Mouse (Mus musculus): ENCODE measurements around the gene Snx11. TPM values are rescaled to one million over a fixed set of nuclear protein-coding genes. Genes with fewer than 3 reads are reported as not detected.
"Not testable (repeated sequence)": the region's sequence is repeated elsewhere in the genome, so short reads cannot be mapped to it uniquely, and the experiment has no call there.

Gene Snx11
- total RNA-seq (2022), result 10 to 100 TPM in 3 of 4 experiments, 1 to 10 TPM in 1; 7.7 to 12.0 (median 11.0) TPM

DNA sequence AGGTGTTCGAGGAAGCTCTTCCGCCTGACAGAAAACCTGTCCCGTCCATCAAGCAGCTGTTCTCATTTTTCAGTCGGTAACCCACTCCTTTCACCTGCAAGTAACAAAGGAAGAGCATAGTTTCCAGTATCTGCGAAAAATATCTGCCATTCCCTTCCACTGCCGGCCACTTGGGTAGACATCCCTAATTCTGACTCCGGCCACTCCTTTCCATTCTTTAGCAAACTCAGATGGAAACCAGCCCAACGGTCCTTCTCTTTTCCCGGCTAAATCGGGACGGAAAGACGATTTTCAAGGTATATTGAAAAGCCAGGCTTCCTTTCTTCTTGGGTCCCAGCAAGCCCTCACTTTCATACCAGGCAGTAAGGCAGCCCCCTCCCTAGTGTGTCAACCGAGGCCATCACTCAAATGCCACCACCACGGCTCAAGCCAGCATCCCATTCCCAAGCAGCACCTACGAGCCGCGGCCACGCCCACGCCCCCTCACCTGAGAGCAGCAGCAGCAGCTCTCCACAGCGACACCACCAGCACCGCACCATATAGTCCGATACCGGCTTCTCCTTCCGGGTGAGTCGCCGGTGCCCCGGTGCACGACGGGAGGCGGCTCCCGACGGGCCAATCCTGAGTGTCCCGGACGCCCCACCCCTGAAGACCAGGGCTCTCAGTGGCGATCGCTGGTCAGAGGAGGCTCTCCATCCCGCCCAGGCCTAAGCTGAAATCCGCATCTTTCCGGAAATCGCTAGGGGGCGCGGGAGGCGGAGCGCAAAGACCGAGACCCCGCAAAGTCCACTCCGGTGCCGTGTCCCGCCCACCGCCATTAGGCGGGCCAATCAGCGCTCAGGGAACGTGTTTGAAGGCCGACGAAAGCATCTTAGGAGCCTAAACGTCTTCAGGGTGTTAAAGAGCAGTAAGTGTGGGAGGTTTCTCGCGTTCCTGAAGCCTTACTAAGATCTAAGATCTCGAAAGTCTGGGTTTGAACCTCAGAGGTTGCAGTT, at the start of gene Snx11:
Gene Snx11, minus strand, starts transcription at position 592 of the 995 bp plus-strand sequence.
- DNase-seq (ENCODE audit: low spot score in 2 of 2), result peak; percentile 99

DNA sequence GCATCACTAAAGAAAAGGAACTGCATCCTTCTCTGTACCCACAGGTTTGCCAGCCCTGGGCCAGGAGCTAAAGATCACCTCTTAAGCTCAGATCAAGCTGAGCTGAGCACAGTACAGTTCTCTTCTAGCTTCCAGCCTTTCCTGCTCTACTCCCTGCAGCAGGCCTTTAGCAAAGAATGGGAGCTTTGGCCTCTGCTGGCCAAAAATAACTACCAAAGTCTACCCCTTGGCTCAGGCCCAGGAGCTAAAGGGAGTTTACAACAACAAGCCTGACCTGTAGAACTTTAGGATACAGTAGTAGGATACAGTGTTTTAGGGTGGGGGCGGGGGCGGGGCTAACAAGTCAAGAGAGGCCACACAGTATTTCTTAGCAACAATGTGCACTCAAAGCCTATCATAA, 49.1 kb upstream of the Snx11 start:
- DNase-seq (ENCODE audit: low spot score in 2 of 2), result peak in 1 of 2 experiments; percentile 24

DNA sequence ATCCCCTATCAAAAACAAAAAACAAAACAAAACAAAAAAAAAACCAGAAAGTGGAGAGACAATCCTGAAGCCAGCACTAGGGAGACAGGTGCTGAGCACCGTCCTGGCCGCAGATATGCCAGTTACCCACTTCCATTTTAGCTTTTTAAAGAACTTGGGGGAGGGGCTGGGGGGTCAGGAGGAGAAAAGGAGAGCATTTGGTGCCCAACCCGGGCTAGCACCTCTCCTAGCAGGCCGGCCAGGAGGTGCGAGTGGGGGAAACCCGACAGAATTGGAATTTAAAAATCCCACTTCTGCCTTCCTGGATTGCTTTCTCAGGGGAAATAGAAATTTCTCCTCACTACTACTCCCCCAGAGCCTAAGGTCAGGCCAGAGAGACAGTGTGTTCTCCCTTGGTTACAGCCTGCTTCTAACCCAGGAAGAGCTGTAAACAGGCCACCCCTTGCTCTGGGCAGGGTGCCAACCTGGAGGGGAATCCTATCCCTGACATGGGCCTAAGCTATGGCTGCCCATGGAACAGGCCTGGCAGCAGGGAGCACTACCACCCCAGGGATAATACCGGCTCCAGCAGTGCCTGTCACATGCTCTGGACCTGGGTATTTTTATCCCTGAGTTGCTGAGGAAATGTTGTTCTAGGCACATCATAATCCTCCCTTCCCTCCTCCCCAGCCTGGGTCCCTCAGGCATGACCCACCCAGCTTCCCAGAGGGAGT, 47.6 kb upstream of the Snx11 start:
- DNase-seq (ENCODE audit: low spot score in 2 of 2), result peak; percentile 85 to 88

DNA sequence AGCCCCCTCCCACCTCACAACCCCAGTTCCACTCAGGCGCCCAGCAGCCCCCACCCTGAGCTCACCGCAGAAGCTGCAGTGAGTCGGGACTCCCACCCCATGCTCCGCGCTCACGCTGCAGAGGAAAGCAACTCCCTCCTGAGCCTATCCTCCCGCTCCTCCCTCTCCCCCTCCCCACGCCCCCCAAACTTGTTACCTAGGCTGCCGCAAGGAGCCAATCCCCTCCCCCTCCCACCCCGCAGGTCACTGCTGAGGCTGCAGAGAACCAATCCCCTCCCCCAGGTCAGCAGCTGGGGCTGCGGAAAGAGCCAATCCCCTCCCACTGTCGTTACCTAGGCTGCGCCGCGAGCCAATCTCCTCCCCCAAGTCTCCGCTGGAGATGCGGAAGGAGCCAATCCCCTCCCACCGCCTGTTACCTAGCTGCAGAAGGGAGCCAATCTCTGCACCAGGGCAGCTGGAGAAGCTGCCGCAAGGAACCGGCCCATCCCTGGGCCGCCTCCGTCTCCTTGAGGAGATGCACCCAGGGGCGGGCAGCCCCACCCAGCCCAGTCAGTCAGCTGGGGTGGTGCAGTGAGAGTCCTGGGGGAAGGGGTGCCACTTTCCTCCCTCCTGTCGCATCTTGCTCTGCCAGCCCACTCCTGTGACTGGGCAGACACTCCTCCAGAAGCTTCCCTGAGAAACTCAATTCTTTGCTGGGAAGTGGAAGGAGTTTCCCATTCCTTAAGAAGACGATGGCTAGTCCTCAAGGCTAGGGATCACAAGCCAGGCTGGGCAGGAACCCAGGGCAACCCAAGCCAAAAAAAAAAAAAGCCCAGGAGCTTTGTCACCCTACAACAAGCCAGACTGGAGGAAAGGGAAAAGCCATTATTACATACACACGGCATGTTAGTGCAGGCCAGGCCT, 46.8 kb upstream of the Snx11 start:
- peak; percentile 80 to 90 for DNase-seq (ENCODE audit: low spot score in 2 of 2)

DNA sequence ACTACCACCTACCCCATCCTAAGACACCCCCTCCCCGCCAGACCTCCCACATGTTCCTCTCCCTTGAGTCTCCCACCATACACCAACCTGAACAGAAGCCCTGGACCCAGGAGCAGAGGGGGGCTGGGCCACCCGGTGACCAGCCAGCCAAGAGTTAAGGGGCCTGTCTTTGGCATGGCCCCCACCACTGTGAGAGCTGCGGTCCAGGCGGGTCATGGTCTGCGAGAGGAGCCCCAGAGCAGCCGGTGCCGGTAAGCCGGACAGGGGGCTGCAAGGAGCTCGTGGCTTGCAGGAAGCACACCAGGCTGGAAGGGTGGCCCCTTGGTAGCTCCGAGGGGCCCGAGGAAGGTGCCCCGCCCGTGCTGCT, 46.1 kb upstream of the Snx11 start:
- DNase-seq (ENCODE audit: low spot score in 2 of 2), result peak in 1 of 2 experiments; percentile 24

DNA sequence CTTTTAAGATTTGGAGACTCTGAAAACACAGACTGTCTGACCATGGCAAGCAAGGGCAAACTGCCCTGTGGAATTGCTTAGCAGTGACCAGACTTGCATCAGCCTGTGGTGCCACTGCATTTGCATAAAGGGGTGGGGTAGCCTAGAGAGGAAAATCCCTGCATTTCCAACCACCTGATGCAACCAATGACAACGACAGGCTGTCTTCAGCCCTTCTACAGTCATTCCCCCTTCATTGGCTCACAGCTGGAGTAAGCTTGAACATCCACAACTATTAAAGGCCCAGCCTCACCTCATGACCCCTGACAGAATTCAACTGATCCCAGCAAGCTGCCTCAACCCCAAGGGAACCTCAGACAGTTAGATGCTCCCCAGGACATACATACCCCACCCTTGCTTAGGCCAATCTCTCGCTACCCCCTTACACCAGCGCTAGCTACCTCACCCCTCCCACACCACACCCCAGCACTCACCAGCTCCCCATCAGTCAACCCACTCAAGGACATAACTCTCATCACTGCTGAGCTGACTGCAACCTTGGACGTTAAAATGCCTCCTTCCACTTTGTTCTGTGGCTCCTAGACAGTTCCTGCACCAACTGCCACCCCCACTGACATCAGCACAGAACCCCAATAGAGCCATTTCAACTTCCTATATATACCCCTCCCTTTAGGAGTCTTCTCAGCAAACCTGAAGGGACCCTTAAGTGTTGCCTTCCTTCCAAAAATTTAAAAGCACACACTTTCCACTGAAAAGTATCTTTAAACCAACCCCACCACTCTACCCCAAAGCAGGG, 45.5 kb upstream of the Snx11 start:
- DNase-seq (ENCODE audit: low spot score in 2 of 2), result no peak

DNA sequence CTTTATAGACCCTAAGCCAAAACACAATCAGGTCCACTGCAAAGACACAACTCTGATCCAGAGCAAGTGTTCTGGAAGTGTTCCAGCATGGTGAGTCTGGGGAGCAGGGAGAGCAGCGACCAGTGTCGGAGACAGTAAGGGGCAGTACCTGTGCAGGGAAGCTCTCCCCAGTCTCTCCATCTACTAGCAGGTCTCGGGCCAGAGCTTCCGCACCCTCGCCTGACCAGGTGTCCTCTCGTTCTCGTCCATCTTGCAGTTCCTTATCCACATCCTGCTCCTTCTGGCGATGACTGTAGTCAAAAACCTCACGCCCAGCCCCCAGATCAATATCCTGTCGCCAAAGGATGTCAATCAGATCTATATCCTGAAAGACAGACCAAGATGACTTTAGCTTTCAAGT, 44.6 kb upstream of the Snx11 start:
- no peak for DNase-seq (ENCODE audit: low spot score in 2 of 2)

DNA sequence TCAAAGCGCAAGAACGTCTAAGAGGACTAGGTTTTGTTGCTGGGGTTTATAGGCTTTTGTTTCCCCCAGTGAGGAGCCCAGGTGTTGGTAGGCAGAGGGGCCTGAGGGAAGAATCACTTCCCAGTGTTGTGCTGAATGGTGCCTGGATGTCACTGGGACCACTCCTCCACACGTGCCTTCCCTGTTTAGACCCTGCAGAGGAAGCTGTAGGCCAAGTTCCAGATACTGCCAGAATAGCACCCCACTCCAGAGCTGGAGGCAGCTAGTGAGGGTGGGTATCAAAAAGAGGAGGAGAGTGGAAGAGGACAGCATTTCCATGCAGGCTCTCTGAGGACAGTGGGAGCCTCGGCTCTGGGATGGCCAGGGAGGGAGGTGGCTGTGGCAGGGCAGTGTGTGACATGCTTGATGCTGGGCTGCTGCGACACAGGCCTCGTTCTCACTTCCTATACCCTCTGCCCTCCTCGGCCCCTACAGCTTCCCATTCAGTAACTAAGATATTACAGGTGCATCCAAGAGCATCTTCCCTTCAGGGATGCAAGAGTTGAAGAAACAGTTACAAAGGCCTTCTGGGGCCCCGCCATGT, 40.9 kb upstream of the Snx11 start:
- DNase-seq (ENCODE audit: low spot score in 2 of 2), result no peak

DNA sequence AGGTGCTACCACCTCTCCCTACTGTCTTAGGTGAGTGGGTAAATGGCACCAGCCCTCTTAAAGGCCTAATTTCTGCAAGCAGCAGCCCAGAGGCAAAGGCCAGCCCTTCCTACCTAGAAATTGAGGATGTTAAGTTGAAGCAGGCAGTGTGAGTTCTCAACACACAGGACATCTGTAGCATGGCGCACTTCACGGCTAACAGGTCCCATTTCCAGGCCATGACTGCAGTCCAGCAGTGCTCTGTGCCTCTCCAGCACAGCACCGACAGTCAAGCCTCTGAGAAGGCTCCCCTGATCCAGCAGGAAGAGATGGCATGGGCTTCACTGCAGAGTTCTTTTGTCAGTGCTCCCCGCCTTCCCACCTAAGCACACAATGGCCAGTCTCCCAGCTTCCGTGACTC, 39.6 kb upstream of the Snx11 start:
- no peak for DNase-seq (ENCODE audit: low spot score in 2 of 2)

DNA sequence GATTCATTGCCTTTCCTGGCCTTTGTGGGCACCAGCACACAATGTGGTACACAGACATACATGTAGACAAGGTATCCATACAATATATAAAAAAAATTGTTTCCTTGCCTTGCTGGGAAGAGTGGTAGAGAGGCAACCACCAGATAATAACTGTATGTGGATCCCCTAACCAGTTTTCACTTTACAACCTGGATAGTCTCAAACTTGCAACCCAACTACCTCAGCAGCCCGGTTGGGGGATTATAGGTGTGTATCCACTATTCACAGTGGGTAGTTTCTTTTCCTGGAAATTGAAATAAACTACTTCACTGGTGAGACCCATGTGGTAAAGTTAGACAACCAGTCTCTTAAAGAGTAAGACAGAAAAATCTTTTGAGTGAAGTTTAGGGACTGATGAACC, 39.1 kb upstream of the Snx11 start:
- no peak for DNase-seq (ENCODE audit: low spot score in 2 of 2)

DNA sequence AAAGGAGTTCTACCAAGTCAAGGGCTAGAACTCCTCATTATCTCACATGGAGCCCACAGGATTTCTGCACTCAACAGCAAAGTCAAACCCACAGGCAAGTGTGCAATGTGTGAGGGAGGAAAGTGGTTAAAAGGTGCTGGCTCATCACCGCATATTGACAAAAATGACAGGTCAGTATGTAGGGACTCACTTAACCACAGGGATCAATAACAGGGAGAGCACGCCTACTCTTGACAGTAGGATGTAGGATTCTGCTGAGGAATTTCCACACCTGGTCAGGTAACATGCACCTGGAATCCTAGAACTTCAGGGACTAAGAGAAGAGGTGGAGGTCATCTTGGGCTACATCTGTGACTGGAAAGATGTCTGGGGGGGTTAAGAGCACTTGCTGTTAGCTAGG, 38.5 kb upstream of the Snx11 start:
- DNase-seq (ENCODE audit: low spot score in 2 of 2), result no peak

DNA sequence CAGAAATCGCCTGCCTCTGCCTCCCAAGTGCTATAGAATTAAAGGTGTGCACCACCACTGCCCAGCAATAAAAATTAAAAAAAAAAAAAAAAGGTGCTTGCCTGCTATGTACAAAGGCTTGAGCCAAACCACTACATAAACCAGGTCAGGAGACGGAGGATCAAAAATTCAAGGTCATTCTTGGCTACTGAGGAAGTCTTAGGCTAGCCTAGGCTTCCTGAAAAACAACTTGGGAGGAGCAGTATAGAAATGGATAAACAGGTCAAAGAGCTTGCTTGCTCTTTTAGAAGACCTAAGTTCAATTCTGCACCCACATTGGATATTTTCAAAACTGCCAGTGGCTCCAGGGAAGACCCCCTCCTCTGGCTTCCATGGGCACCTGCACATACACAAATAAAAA, 37.1 kb upstream of the Snx11 start:
- DNase-seq (ENCODE audit: low spot score in 2 of 2), result no peak

DNA sequence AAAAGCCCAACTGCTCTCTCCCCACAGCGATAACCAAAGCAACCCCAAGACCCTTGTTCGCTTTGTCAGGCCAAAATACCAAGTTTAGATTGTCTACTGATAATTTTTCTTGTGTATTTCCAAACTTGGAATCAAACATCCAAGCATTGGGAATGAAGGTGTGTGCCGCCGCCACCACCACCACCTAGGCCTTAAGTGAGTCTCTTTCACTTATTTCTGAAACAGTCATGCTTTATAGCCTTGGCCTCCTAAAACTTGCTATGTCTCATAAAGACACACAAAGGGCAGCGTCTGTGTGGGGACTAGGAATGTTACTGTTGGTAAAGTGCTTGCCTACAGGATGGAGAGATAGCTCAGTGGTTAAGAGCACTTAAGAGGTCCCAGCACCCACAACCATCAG, 36.6 kb upstream of the Snx11 start:
- DNase-seq (ENCODE audit: low spot score in 2 of 2), result no peak

DNA sequence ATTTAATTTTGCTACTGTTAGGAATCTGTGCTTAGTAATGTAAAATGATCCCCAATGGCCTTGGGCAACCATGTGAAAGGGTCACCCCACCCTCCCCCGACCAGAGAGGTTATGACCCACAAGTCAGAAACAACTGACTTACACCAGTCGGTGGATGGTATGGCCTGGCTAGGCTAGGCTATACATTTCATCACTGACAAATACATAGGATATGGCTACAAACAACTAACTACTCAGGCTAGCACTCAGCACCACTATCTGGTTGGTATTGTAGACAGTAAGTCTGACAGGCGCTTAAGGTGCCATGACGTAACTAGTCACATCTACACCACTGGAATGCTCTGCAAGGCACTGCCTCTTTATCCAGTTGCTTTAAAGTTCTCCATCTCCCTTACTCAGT, 36.1 kb upstream of the Snx11 start:
- DNase-seq (ENCODE audit: low spot score in 2 of 2), result no peak

DNA sequence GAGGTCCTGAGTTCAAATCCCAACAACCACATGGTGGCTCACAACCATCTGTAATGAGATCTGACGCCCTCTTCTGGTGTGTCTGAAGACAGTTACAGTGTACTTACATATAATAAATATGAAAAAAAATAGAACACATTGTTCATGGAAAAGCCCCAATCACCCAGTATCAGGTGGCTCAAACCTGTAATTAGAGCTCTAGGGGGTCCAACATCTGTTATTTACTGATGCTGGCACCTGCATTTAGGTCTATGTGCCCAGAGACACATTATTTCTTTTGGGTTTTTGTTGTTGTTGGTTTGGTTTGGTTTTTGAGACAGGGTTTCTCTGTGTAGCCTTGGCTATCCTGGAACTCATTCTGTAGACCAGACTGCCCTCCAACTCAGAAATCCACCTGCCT, 33.8 kb upstream of the Snx11 start:
- not testable (repeated sequence) for DNase-seq (ENCODE audit: low spot score in 2 of 2)

DNA sequence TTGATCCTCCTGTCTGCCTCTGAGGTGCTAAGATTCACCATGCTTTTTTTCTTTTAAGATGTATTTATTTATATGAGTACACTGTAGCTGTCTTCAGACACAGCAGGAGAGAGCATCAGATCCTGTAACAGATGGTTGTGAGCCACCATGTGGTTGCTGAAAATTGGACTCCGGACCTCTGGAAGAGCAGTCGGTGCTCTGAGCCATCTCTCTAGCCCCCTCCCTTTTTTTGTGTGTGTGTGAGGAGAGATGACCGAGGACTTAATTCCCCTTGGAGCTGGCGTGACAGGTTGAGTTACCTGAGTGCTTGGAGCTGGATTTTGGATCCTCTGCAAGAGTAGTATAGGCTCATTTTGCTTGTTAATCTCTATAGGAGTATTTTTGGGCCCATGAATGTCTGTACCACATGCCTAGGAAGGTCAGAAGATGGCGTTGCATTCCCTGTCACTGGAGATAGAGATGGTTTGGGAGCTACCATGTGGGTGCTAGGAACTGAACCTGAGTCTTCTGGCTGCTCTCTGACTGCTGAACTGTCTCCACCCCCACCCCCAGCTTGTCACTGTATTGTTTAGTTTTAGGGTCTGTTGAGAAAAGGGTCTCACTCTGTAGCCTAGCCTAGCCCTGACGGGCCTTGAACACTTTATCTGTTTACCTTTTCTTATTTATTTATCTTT, 32.3 kb upstream of the Snx11 start:
- no peak for DNase-seq (ENCODE audit: low spot score in 2 of 2)

DNA sequence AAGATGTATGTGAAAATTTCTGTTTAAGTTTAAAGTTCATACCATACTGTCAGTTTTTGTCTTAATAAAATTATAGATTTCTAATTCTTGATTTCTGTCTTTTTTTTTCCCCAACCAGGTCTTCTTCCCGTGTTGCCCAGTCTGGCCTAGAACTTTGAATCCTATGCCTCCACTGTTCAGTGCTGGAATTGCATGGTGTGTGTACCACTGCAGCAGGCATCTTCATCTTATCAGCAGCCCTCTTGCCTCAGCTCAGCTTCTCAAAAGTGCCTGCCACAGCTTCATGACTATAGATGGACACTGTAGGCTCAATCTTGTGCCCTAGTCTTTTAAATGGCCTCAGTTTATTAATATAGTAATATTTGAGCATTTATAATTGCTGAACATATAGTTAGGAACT, 30.7 kb upstream of the Snx11 start:
- DNase-seq (ENCODE audit: low spot score in 2 of 2), result no peak

DNA sequence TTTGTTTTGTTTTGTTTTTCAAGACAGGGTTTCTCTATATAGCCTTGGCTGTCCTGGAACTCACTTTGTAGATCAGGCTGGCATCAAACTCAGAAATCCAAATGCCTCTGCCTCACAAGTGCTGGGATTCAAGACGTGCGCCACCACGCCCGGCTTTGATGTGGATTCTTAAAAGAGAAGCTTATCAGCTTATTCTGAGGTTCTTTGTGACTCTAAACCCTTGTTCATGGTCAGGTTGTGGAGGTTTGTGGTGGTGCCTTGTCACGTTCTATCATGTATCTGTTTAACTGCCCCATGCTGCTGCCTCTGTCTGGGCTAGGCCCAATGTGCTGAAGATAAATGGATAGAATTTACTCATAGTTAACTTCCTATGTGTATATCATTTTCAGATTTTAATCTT, 28.2 kb upstream of the Snx11 start:
- no peak for DNase-seq (ENCODE audit: low spot score in 2 of 2)

DNA sequence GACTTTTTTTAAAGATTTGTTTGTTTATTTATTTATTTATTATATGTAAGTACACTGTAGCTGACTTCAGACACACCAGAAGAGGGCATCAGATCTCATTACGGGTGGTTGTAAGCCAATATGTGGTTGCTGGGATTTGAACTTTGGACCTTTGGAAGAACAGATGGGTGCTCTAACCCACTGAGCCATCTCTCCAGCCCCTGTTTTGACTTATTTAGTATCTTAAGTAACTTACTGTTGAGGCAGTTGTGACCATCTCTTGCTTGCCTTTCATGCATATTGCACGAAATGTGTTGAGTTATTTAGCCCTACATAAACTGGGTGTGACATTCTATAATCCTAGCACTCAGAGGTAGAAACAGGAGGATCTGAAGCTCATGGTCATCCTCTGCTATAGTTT, 22.2 kb upstream of the Snx11 start:
- DNase-seq (ENCODE audit: low spot score in 2 of 2), result no peak

DNA sequence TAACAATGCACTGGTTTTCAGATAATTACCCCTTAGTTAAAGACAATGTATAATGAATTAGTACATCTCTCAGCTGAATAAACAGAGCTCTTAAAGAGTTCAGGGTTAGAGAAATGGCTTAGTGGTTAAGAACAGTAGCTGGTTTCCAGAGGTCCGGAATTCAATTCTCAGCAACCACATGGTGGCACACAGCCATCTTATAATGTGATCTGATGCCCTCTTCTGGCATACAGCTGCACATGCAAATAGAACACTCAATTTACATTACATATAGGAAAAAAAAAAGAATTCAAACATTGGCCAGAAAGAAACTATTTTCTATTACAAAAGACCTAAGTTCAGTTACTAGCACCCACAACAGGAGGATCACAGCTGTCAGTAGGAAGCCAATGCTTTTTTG, 19.2 kb upstream of the Snx11 start:
- no peak for DNase-seq (ENCODE audit: low spot score in 2 of 2)
